Mouse (Mus musculus) myocyte (in vitro differentiated cells): Measurements from ENCODE around the gene Ampd1. TPM values are rescaled to one million over a fixed set of nuclear protein-coding genes. Genes with fewer than 3 reads are reported as not detected.

Experiments used
- H3K27me3 ChIP-seq: one replicate; pipeline ENCODE4 v1.6.1; 2011; ENCODE audit not compliant: control insufficient read depth, insufficient read depth, insufficient read length
- H3K36me3 ChIP-seq: one replicate; pipeline ENCODE4 v1.6.1; 2011; ENCODE audit not compliant: control insufficient read depth, insufficient read depth
- H3K4me2 ChIP-seq: one replicate; pipeline ENCODE4 v1.6.1; 2011; ENCODE audit warnings: low read depth, control low read depth
- H3K4me3 ChIP-seq: one replicate; pipeline ENCODE4 v1.5.1; 2011; ENCODE audit warnings: mild to moderate bottlenecking, control low read depth, moderate library complexity
- H3K79me2 ChIP-seq: one replicate; pipeline ENCODE4 v1.6.1; 2011; ENCODE audit not compliant: control insufficient read depth, insufficient read depth
- H3ac ChIP-seq: one replicate; pipeline ENCODE4 v1.6.1; 2011; ENCODE audit not compliant: control insufficient read depth, insufficient read length
- CEBPB ChIP-seq: IDR thresholded peaks from 2 replicates; pipeline ENCODE4 v1.6.1; 2011; ENCODE audit warnings: mild to moderate bottlenecking, moderate library complexity; ENCODE audit not compliant: poor library complexity, insufficient read depth, severe bottlenecking
- E2F4 ChIP-seq: IDR thresholded peaks from one replicate; pipeline ENCODE4 v1.6.1; 2011; ENCODE audit warnings: mild to moderate bottlenecking, control low read depth, moderate library complexity; ENCODE audit not compliant: insufficient read depth
- MAX ChIP-seq: IDR thresholded peaks from one replicate; pipeline ENCODE4 v1.6.1; 2011; ENCODE audit warnings: low read depth, mild to moderate bottlenecking, control low read depth
- MYOD1 ChIP-seq, 3 experiments: IDR thresholded peaks; one replicate each; pipeline ENCODE4 v1.6.1; 2011; ENCODE audit warnings: control low read depth in 2 of 3, low read depth in 2 of 3, mild to moderate bottlenecking in 2 of 3, moderate library complexity in 1 of 3; ENCODE audit not compliant: insufficient read length in 2 of 3, control insufficient read depth in 1 of 3
- MYOG ChIP-seq, 3 experiments: IDR thresholded peaks; one replicate each; pipeline ENCODE4 v1.6.1; 2011; ENCODE audit warnings: control low read depth in 2 of 3, low read depth in 2 of 3, mild to moderate bottlenecking in 2 of 3; ENCODE audit not compliant: insufficient read length in 2 of 3, control insufficient read depth in 1 of 3, insufficient read depth in 1 of 3
- POLR2A ChIP-seq: IDR thresholded peaks from one replicate; pipeline ENCODE4 v1.6.1; 2011; ENCODE audit warnings: low read depth, mild to moderate bottlenecking, control low read depth, moderate library complexity; ENCODE audit not compliant: insufficient read length
- POLR2AphosphoS2 ChIP-seq: IDR thresholded peaks from one replicate; pipeline ENCODE4 v1.6.1; 2011; ENCODE audit warnings: low read depth, control low read depth; ENCODE audit not compliant: insufficient read length
- REST ChIP-seq: IDR thresholded peaks from one replicate; pipeline ENCODE4 v1.6.1; 2011; ENCODE audit warnings: mild to moderate bottlenecking, control low read depth, moderate library complexity; ENCODE audit not compliant: insufficient read depth, insufficient read length
- SRF ChIP-seq: IDR thresholded peaks from one replicate; pipeline ENCODE4 v1.6.1; 2011; ENCODE audit warnings: low read depth; ENCODE audit not compliant: control insufficient read depth, insufficient read length
- TCF12 ChIP-seq: IDR thresholded peaks from one replicate; pipeline ENCODE4 v1.6.1; 2011; ENCODE audit warnings: mild to moderate bottlenecking, control low read depth; ENCODE audit not compliant: poor library complexity, insufficient read depth, severe bottlenecking
- TCF3 ChIP-seq: IDR thresholded peaks from one replicate; pipeline ENCODE4 v1.6.1; 2011; ENCODE audit warnings: low read depth, control low read depth; ENCODE audit not compliant: insufficient read length
- USF1 ChIP-seq: IDR thresholded peaks from one replicate; pipeline ENCODE4 v1.6.1; 2011; ENCODE audit warnings: low read depth, mild to moderate bottlenecking, control low read depth, moderate library complexity
- polyA plus RNA-seq: library from polyadenylated mRNA; unstranded; fragments of >200 nt; fragmentation: generic; extraction: Trizol; gene quantifications from one replicate; pipeline ENCODE4 v1.2.1, GENCODE M21; 2012; ENCODE audit warnings: missing spikeins

The Ampd1 gene
- polyA plus RNA-seq, 1 experiment = 2.4 TPM

DNA sequence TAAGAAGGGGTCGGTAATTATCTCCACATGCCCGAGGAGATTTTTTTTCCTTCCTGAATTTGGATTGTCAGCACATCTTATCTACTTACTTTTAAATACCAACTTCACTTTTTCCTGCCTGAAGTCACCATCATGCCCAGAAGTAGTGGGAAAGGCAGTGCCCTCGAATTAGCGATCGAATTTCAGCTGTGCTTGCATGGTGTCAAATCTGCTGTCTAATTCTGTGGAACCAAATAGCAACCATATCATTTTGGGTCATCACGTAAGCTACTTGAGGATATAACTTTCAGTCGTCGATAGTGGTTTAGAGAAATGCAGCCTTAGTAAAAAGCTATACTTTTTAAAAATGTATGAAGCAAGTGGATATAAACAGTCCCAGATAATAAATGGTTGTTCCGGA, 2.7 kb downstream of the Ampd1 start:
- Histone ChIP-seq H3K36me3 (no peaks in the 10 kb centered on the region), H3K4me3 (no peak overlapping the region), H3K27me3 (no peaks in the 10 kb centered on the region), H3K79me2 (no peaks in the 10 kb centered on the region), H3K4me2 (no peak overlapping the region), H3ac (no peak overlapping the region)
- TF ChIP-seq MYOG (IDR thresholded peaks at IDR 0.05; ENCODE audit: control insufficient read depth in 1 of 3, insufficient read depth in 1 of 3, insufficient read length in 2 of 3, low read depth in 2 of 3) (no peak), SRF (no peak), MAX (no peak), TCF3 (no peak), USF1 (no peak), CEBPB (no peak), POLR2A (no peak), POLR2AphosphoS2 (no peak), REST (no peak), MYOD1 (IDR thresholded peaks at IDR 0.05; ENCODE audit: control insufficient read depth in 1 of 3, insufficient read length in 2 of 3, low read depth in 2 of 3) (no peak), TCF12 (no peak), E2F4 (no peak)

DNA sequence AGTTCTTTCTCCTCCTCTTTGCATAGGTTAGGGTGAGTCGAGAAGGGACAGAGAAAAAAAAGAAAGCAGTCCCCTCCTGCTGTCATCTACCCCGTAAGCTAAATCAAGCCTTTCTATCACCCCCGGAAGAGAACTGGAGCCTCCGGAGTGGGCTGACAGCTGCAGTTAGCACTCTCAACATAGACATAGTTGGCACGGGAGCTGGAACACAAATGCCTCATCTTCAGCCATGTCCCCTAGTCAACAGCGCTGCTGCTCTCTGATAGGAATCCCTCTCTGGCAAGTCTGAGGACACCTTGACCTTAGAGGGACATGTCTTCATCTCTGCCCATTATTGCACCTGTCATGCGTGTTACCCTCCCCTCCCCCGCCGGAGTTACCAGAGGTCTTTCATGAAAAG, 5.5 kb downstream of the Ampd1 start:
- no peaks in the 10 kb centered on the region for H3K79me2 ChIP-seq
- H3K27me3 ChIP-seq = no peaks in the 10 kb centered on the region
- H3K4me3 ChIP-seq = no peak overlapping the region
- H3K36me3 ChIP-seq = no peaks in the 10 kb centered on the region
- TF ChIP-seq MYOG (IDR thresholded peaks at IDR 0.05; ENCODE audit: control insufficient read depth in 1 of 3, insufficient read depth in 1 of 3, insufficient read length in 2 of 3, low read depth in 2 of 3) = peak in 2 of 3 experiments; percentile 49 to 55
- TF ChIP-seq MYOD1 (IDR thresholded peaks at IDR 0.05; ENCODE audit: control insufficient read depth in 1 of 3, insufficient read length in 2 of 3, low read depth in 2 of 3) = peak in 1 of 3 experiments; percentile 69
- no peak for TF ChIP-seq MAX
- no peak overlapping the region for H3ac ChIP-seq
- peak overlapping the region; percentile 2 for H3K4me2 ChIP-seq

DNA sequence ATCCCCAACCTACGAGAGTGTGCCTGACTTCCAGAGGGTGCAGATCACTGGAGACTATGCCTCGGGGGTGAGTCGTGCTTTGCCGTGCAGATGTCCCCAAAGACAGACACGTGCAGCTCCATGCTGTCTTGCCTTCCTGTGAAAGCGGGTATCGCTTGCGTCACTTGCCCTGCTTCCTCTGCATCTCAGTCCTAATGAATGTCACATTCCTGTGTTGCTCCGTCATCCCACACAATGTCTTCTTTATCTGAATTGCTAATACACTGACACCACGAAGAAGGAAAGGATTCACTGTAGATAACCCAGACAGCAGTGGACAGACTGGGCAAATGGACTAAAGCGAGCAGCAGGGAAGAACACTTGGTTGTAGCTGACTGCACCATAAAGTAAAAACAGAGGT, 7.2 kb downstream of the Ampd1 start:
- no peak overlapping the region for H3K4me2 ChIP-seq
- no peak overlapping the region for H3K4me3 ChIP-seq
- TF ChIP-seq SRF (no peak), E2F4 (no peak), USF1 (no peak), TCF3 (no peak), POLR2A (no peak), MYOG (IDR thresholded peaks at IDR 0.05; ENCODE audit: control insufficient read depth in 1 of 3, insufficient read depth in 1 of 3, insufficient read length in 2 of 3, low read depth in 2 of 3) (no peak), POLR2AphosphoS2 (no peak), TCF12 (no peak), CEBPB (no peak), REST (no peak), MAX (no peak), MYOD1 (IDR thresholded peaks at IDR 0.05; ENCODE audit: control insufficient read depth in 1 of 3, insufficient read length in 2 of 3, low read depth in 2 of 3) (no peak)
- no peak overlapping the region for H3ac ChIP-seq
- H3K36me3 ChIP-seq = no peaks in the 10 kb centered on the region
- H3K79me2 ChIP-seq = no peaks in the 10 kb centered on the region
- H3K27me3 ChIP-seq = no peaks in the 10 kb centered on the region

DNA sequence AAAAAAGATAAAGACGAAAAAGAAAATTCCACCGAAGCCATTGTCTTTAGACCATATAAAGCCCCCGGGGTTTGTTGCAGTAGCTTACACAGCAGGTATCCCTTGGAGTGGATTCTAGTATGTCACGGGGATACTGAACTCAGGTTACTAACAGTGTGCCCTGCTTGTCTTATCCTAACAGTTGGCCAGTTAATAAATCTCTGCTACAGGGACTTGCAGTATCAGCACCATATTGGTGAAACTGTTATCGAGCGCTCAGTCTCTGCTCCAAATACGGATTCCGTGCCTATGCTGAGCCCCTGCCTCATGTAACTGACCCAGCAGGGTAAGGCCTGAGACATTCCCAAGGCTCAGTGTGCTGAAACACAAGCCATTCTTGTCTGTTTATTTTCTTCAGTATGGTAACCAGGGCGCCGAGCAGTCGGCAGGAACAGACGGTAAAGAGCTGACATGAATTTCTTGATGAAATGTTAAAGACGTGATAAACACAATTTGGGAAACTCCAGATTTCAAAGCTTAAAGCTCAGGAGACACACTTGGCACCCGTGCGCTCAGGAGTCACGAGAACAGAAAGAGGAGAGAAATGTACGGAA, 8.1 kb downstream of the Ampd1 start:
- H3K4me3 ChIP-seq = no peak overlapping the region
- no peak overlapping the region for H3K4me2 ChIP-seq
- no peaks in the 10 kb centered on the region for H3K79me2 ChIP-seq

DNA sequence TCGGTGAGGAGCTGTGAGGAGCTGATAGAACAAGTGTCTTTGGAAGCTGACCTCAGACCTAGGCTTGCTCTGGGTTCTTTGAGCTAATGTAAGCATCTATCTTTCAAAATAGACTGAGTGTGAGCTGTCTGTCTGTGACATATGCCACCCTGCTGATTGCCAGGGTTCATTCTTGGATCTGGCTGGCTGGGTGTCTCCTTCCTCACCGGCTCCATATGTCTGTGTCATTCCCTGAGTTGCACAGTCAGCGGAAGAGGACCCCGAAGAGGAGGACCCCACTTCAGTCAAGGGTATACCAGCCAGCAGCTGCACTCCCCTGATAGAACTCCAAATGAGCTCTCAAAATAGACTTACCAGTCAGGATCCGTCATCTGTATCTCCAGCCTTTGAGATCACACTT, 8.9 kb downstream of the Ampd1 start:
- Histone ChIP-seq H3K4me2 (no peak overlapping the region), H3K27me3 (no peaks in the 10 kb centered on the region), H3K79me2 (no peaks in the 10 kb centered on the region), H3K36me3 (no peaks in the 10 kb centered on the region), H3ac (no peak overlapping the region), H3K4me3 (no peak overlapping the region)
- no peak for TF ChIP-seq SRF
- peak in 1 of 3 experiments; percentile 2 for TF ChIP-seq MYOG (IDR thresholded peaks at IDR 0.05; ENCODE audit: control insufficient read depth in 1 of 3, insufficient read depth in 1 of 3, insufficient read length in 2 of 3, low read depth in 2 of 3)

More for the DNA sequence above, 8.1 kb downstream of the Ampd1 start:
- TF ChIP-seq USF1 = no peak
- no peak for TF ChIP-seq MYOG (IDR thresholded peaks at IDR 0.05; ENCODE audit: control insufficient read depth in 1 of 3, insufficient read depth in 1 of 3, insufficient read length in 2 of 3, low read depth in 2 of 3)
- no peak for TF ChIP-seq POLR2A
- no peak for TF ChIP-seq TCF3
- TF ChIP-seq POLR2AphosphoS2 = no peak
- Histone ChIP-seq H3ac (no peak overlapping the region), H3K36me3 (no peaks in the 10 kb centered on the region), H3K27me3 (no peaks in the 10 kb centered on the region)
